Mouse (Mus musculus) lung, embryonic 15.5 days (tissue): ENCODE results near the gene Tinagl1. TPM values are rescaled to one million over a fixed set of nuclear protein-coding genes. Genes with fewer than 3 reads are reported as not detected.
A peak's percentile ranks its signal among the peaks of the same experiment; 100 is the strongest.

Experiments
- ATAC-seq: fragments of 200-750 bp; cut with Nextera tagmentation; 2 replicates; pipeline ENCODE4 v1.8.0; 2017; ENCODE audit warnings: moderate number of reproducible peaks, borderline replicate concordance; ENCODE audit not compliant: low FRiP score, low TSS enrichment; ENCODE audit errors: extremely low read depth
- H3K27ac ChIP-seq: fragments of 300-500 bp; sonication (generic); 2 replicates; pipeline ENCODE4 v1.5.1; 2015; ENCODE audit warnings: moderate library complexity, mild to moderate bottlenecking, inconsistent platforms
- H3K27me3 ChIP-seq: fragments of 300-500 bp; sonication (generic); 2 replicates; pipeline ENCODE4 v1.6.1; 2015; ENCODE audit warnings: inconsistent platforms
- H3K36me3 ChIP-seq: fragments of 300-500 bp; sonication (generic); 2 replicates; pipeline ENCODE4 v1.6.1; 2015; ENCODE audit warnings: inconsistent platforms
- H3K4me1 ChIP-seq: fragments of 300-500 bp; sonication (generic); 2 replicates; pipeline ENCODE4 v1.6.1; 2015; ENCODE audit warnings: inconsistent platforms
- H3K4me2 ChIP-seq: fragments of 300-500 bp; sonication (generic); 2 replicates; pipeline ENCODE4 v1.6.1; 2015; ENCODE audit warnings: inconsistent platforms, mild to moderate bottlenecking, moderate library complexity
- H3K4me3 ChIP-seq: fragments of 300-500 bp; sonication (generic); 2 replicates; pipeline ENCODE4 v1.5.1; 2015; ENCODE audit warnings: mild to moderate bottlenecking, inconsistent platforms
- H3K9ac ChIP-seq: fragments of 300-500 bp; sonication (generic); 2 replicates; pipeline ENCODE4 v1.6.1; 2015; ENCODE audit warnings: inconsistent platforms
- H3K9me3 ChIP-seq: fragments of 300-500 bp; sonication (generic); 2 replicates; pipeline ENCODE4 v1.6.1; 2016; ENCODE audit warnings: inconsistent platforms
- WGBS: fragments of 180-500 bp; shearing (Covaris S2); methylation state at CpG from one replicate; pipeline ENCODE4 v1.1.7; 2015; 5-methylcytosine and 5-hydroxymethylcytosine counted together
- polyA plus RNA-seq: library from polyadenylated mRNA; unstranded; fragments of >200 nt; fragmentation: Nextera tagmentation; extraction: Ambion mirVana; gene quantifications from 2 replicates; pipeline ENCODE4 v1.2.1, GENCODE M21; 2015

The Tinagl1 gene
- 52.4 and 57.5 TPM in 2 replicates for polyA plus RNA-seq

GRCm38 (mm10) chr4:130175072-130175711, at the start of gene Tinagl1:
Gene Tinagl1, minus strand, starts transcription at chr4:130175122.
- peak within 1 kb of the TSS; percentile 17 for H3K9ac ChIP-seq
- 0 out of 2 replicates have a peak, but pooled peaks cover 8% of the 10 kb centered on the region for H3K27me3 ChIP-seq
- H3K36me3 ChIP-seq, result 0 out of 2 replicates have a peak, but pooled peaks cover 3% of the 10 kb centered on the region
- peak within 1 kb of the TSS; percentile 65 for H3K4me2 ChIP-seq
- no peaks in the 10 kb centered on the region for H3K9me3 ChIP-seq
- WGBS, result 3% methylated on average over 14 of the region's 14 CpGs
- ATAC-seq, result peak; percentile 27
- peaks cover 68% of the 10 kb centered on the region for H3K4me1 ChIP-seq
- H3K4me3 ChIP-seq, result peak within 1 kb of the TSS; percentile 40
- H3K27ac ChIP-seq, result peak within 1 kb of the TSS; percentile 82

GRCm38 (mm10) chr4:130224071-130224470, 49.1 kb upstream of the Tinagl1 start:
- Histone ChIP-seq H3K4me2 (no peak overlapping the region), H3K27ac (no peak overlapping the region), H3K27me3 (no peaks in the 10 kb centered on the region), H3K36me3 (no peaks in the 10 kb centered on the region), H3K9ac (no peak overlapping the region), H3K4me1 (no peaks in the 10 kb centered on the region), H3K9me3 (no peaks in the 10 kb centered on the region), H3K4me3 (no peak overlapping the region)
- no peak for ATAC-seq

- no peak within 1 kb of the TSS for H3K4me3 ChIP-seq
- no peaks in the 10 kb centered on the region for H3K27me3 ChIP-seq
- no peaks in the 10 kb centered on the region for H3K4me1 ChIP-seq
- H3K36me3 ChIP-seq, result no peaks in the 10 kb centered on the region
- no peaks in the 10 kb centered on the region for H3K9me3 ChIP-seq
- no peak within 1 kb of the TSS for H3K4me2 ChIP-seq
- 64% methylated on average over 4 of the region's 4 CpGs for WGBS
- no peak within 1 kb of the TSS for H3K9ac ChIP-seq
- no peak within 1 kb of the TSS for H3K27ac ChIP-seq
- no peak for ATAC-seq
Measured at GRCm38 (mm10) chr4:130222179-130222578, 47.3 kb upstream of the Tinagl1 start, which contains the start of gene Gm853. Gene Gm853, minus strand, starts transcription at chr4:130222401.

GRCm38 (mm10) chr4:130220176-130220575, 45.3 kb upstream of the Tinagl1 start:
- Histone ChIP-seq H3K4me2 (no peak overlapping the region), H3K36me3 (no peaks in the 10 kb centered on the region), H3K4me1 (no peaks in the 10 kb centered on the region), H3K27ac (no peak overlapping the region), H3K4me3 (no peak overlapping the region), H3K9ac (no peak overlapping the region), H3K9me3 (no peaks in the 10 kb centered on the region), H3K27me3 (no peaks in the 10 kb centered on the region)
- no peak for ATAC-seq
- 76% methylated on average over 9 of the region's 9 CpGs for WGBS

- Histone ChIP-seq H3K4me1 (no peaks in the 10 kb centered on the region), H3K27me3 (no peaks in the 10 kb centered on the region), H3K27ac (no peak overlapping the region), H3K9ac (no peak overlapping the region), H3K36me3 (no peaks in the 10 kb centered on the region), H3K9me3 (no peaks in the 10 kb centered on the region), H3K4me3 (no peak overlapping the region), H3K4me2 (no peak overlapping the region)
- no peak for ATAC-seq
- WGBS, result 81% methylated on average over 8 of the region's 8 CpGs
Measured at GRCm38 (mm10) chr4:130215392-130215791, 40.5 kb upstream of the Tinagl1 start.

GRCm38 (mm10) chr4:130213857-130214256, 38.9 kb upstream of the Tinagl1 start:
- 61% methylated on average over 10 of the region's 10 CpGs for whole genome bisulfite sequencing
- no peaks in the 10 kb centered on the region for H3K4me1 ChIP-seq
- no peaks in the 10 kb centered on the region for H3K27me3 ChIP-seq
- no peak overlapping the region for H3K9ac ChIP-seq
- H3K9me3 ChIP-seq, result no peaks in the 10 kb centered on the region
- H3K4me2 ChIP-seq, result no peak overlapping the region
- H3K27ac ChIP-seq, result no peak overlapping the region
- H3K4me3 ChIP-seq, result no peak overlapping the region
- no peak for ATAC-seq
- H3K36me3 ChIP-seq, result no peaks in the 10 kb centered on the region

- Histone ChIP-seq H3K4me2 (no peak overlapping the region), H3K27me3 (no peaks in the 10 kb centered on the region), H3K27ac (no peak overlapping the region), H3K9me3 (no peaks in the 10 kb centered on the region), H3K36me3 (no peaks in the 10 kb centered on the region), H3K4me3 (no peak overlapping the region), H3K4me1 (no peaks in the 10 kb centered on the region), H3K9ac (no peak overlapping the region)
- ATAC-seq, result no peak
- 68% methylated on average over 4 of the region's 4 CpGs for WGBS
Measured at GRCm38 (mm10) chr4:130213197-130213596, 38.3 kb upstream of the Tinagl1 start.

GRCm38 (mm10) chr4:130212421-130212820, 37.5 kb upstream of the Tinagl1 start:
- no peak overlapping the region for H3K4me2 ChIP-seq
- H3K36me3 ChIP-seq, result no peaks in the 10 kb centered on the region
- H3K4me1 ChIP-seq, result no peaks in the 10 kb centered on the region
- no peak overlapping the region for H3K4me3 ChIP-seq
- no peak overlapping the region for H3K27ac ChIP-seq
- H3K9me3 ChIP-seq, result no peaks in the 10 kb centered on the region
- no peak overlapping the region for H3K9ac ChIP-seq
- H3K27me3 ChIP-seq, result no peaks in the 10 kb centered on the region
- no peak for ATAC-seq
- WGBS, result 71% methylated on average over 7 of the region's 7 CpGs

GRCm38 (mm10) chr4:130211870-130212269, 36.9 kb upstream of the Tinagl1 start:
- 91% methylated on average over 2 of the region's 2 CpGs for WGBS
- Histone ChIP-seq H3K4me2 (no peak overlapping the region), H3K27ac (no peak overlapping the region), H3K9ac (no peak overlapping the region), H3K27me3 (no peaks in the 10 kb centered on the region), H3K36me3 (no peaks in the 10 kb centered on the region), H3K4me3 (no peak overlapping the region), H3K9me3 (no peaks in the 10 kb centered on the region), H3K4me1 (no peaks in the 10 kb centered on the region)
- ATAC-seq, result no peak

- H3K27ac ChIP-seq, result no peak overlapping the region
- H3K9ac ChIP-seq, result 0 out of 2 replicates have a peak overlapping the region, but pooled peaks have one; percentile 2
- H3K4me3 ChIP-seq, result peak overlapping the region; percentile 32
- 12% methylated on average over 35 of the region's 35 CpGs for WGBS
- H3K4me2 ChIP-seq, result peak overlapping the region; percentile 66
- peaks cover 15% of the 10 kb centered on the region for H3K27me3 ChIP-seq
- H3K4me1 ChIP-seq, result 0 out of 2 replicates have a peak, but pooled peaks cover 5% of the 10 kb centered on the region
- H3K9me3 ChIP-seq, result no peaks in the 10 kb centered on the region
- no peaks in the 10 kb centered on the region for H3K36me3 ChIP-seq
- peak; percentile 69; the same call in 1 of the 2 replicates for ATAC-seq
Measured at GRCm38 (mm10) chr4:130198694-130199670, 24.1 kb upstream of the Tinagl1 start.

- ATAC-seq, result no peak
- 0 out of 2 replicates have a peak, but pooled peaks cover 5% of the 10 kb centered on the region for H3K4me1 ChIP-seq
- H3K27ac ChIP-seq, result no peak overlapping the region
- WGBS, result 44% methylated on average over 8 of the region's 8 CpGs
- H3K9me3 ChIP-seq, result no peaks in the 10 kb centered on the region
- no peak overlapping the region for H3K4me2 ChIP-seq
- no peak overlapping the region for H3K4me3 ChIP-seq
- no peak overlapping the region for H3K9ac ChIP-seq
- no peaks in the 10 kb centered on the region for H3K36me3 ChIP-seq
- peaks cover 15% of the 10 kb centered on the region for H3K27me3 ChIP-seq
Measured at GRCm38 (mm10) chr4:130196542-130196941, 21.6 kb upstream of the Tinagl1 start.

- Histone ChIP-seq H3K4me1 (0 out of 2 replicates have a peak, but pooled peaks cover 5% of the 10 kb centered on the region), H3K9me3 (no peaks in the 10 kb centered on the region), H3K36me3 (no peaks in the 10 kb centered on the region), H3K27ac (no peak overlapping the region), H3K27me3 (peaks cover 15% of the 10 kb centered on the region), H3K9ac (no peak overlapping the region), H3K4me3 (no peak overlapping the region), H3K4me2 (no peak overlapping the region)
- 66% methylated on average over 13 of the region's 13 CpGs for WGBS
- no peak for ATAC-seq
Measured at GRCm38 (mm10) chr4:130195924-130196323, 21.0 kb upstream of the Tinagl1 start.
